Mouse (Mus musculus) spleen, adult 12 weeks (tissue): ENCODE results near the gene Rbm17.
"Not testable (repeated sequence)": the region's sequence is repeated elsewhere in the genome, so short reads cannot be mapped to it uniquely, and the experiment has no call there.

Experiments
- DNase-seq: peaks from one replicate; pipeline ENCODE4 v3.0.0; 2022; ENCODE audit warnings: low spot score

Rbm17 gene

DNA sequence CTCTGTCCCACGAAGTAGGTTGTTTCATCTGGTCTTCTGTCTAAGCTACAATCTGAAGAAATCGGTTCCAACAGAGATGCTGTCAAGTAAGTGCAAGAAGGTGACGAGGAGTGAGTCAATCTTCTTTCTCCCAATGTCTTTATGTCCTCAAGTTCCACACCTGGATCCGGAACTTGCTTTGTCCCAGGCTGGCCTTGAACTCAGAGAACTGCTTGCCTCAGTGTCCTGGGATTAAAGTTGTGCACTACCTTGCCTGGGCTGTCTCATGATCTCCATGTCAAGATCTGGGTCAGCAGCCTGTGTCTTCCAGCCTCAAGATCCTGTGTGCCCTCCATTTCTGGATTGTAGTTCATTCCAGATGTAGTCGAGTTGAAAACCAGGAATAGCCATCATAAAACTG is at the start of gene Rbm17:
TSS of gene Rbm17 (minus strand) at position 101 of the 400 bp plus-strand sequence.
- no peak for DNase-seq

DNA sequence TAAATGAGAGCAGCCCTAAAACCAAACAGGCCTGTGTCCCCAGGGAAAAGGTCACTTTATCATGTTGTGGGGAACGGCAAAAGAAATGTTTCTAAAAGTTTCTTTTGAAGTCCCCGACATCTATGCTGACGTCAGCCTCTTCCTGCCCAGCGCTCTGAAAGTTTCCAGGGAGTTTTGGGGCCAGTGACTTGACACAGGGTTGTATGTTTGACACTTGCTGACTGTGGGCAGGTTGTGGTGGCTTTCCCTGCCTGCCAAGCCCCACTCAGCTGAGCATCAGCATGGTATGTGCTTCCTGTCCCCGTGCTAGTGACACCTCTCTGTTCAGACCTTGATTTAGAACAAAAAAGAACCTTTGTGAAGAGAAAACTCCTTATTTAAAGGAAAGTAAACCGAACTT is 49.4 kb upstream of the Rbm17 start:
- peak; percentile 55 for DNase-seq

DNA sequence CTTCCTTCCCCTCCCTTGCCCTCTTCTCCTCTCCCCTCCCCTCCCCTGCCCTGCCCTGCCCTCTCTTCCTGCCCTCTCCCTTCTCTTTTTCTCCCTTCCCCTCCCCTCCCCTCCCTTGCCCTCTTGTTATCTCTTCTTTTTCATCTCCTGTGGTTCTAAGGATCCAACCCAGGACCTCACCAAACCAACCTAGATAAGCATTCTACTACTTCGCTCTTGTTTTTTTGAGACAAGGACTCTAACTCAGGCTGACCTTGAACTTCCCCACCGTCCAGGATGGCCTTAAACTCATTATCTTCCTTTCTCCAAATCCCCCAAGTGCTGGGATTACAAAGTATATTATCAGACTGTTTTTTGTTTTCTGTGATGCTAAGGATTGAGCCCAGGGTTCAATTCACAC is 48.8 kb upstream of the Rbm17 start:
- DNase-seq, result no peak

DNA sequence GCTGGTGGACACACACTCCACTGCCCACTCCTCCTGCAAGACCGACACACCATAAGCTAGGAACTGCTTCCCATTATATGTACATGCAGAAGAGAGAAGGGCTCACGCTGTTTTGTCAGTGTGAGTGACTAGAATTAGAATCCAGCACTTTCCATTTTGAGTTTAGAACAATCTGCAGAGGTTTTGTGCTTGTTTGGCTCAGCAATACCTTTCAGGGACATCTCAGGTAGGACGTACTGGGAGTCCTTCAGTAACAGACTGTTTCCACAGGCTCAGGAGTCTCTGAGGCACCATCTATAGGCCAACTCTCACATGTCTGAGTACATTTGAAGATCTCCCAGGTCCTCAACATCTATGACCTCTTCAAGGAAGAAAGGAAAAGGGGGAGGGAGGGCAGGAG is 48.2 kb upstream of the Rbm17 start:
- DNase-seq, result no peak

DNA sequence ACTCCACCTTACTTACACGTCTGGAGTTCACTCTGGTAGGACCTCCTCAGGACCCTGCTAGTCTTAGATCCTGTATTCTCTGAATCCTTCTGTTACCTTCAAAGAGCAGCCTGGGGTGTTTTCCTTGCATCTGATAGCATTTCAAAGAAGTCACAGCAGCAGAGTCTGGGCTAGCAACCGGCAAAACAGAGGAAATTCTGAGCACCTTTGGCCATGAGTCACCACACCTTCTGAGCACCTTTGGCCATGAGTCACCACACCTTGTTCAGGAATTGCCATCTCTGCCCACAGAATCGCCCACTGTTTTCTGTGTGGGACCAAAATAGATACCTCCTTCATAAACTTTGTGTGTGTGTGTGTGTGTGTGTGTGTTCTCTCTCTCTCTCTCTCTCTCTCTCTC is 47.5 kb upstream of the Rbm17 start:
- no peak for DNase-seq

DNA sequence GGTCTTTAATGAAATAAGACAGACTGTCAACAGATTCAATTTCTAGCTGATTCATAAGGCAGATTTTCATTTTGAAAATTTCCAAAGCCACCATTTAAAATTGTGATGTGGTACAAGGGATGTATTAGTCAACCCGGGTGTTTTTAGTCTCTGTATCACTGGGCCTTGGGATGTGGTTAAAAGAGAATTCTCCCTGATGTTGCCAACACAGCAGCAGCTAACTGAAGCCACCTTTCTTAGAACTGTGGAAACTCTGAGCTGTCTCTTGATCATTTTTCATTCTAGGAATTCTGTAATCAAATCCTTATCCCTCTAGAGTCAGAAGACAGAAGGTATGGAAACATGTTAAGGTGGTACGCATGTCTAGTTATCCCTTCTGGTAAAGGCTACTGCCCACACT is 41.3 kb upstream of the Rbm17 start:
- no peak for DNase-seq

DNA sequence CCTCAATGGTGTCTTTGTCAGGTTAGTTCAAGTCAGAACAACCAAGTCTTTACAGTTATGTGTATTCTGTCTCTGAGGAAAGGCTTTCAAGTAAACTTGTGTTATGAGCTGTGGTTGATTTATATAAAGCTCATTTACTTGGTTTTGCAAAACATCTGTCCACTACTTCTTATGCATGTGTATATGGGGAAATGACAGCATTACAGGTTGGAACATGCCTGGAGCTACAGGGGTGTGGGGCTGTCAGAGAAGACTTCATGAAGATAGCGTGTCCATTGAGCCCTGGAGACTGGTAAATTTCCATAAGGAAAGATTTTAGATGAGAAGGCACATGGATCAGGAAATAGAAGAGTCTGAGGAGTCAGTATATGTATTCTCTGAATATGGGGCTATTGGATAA is 40.1 kb upstream of the Rbm17 start:
- no peak for DNase-seq

DNA sequence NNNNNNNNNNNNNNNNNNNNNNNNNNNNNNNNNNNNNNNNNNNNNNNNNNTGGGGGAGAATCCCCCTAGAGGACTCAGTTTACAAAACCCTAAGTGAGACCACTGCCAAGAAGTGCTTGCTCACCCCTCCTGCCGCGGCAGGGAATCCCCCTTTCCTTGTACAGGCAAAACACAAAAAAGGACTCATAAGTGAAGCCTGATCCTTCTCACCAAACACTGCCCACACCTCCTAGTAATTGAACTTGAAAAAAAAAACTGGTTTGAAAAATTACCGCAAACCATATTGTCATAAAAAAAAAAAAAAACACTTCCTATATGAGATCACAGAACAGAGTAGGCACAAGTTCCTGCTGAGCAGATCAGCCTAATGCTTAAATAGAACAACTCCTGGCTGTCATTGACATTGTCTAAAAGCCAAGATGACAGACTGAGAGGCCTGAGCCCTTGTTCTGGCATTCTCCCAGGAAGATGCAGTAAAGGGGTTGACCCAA is 38.5 kb upstream of the Rbm17 start, which contains the start of gene Il2ra:
TSS of gene Il2ra (plus strand) at position 357 of the 491 bp plus-strand sequence.
- no peak for DNase-seq

DNA sequence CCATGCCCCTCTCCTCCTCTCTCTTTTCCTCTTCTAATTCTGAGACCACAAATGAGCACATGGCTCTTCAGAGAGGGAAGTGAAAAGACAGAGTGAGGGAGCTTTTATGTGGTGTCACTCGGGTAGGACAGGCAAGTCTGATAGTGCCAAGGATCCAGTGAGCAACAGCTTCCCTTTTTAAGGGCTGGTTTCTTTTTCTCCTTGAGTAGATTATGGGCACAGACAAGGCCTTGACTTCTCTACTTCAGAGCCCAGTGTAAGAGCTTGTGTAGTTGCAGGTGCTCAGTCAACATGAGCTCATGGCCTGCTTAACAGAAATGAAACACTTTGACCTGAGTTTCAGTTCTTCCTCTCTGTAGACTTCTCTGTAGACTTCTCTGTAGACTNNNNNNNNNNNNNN is 33.2 kb upstream of the Rbm17 start:
- DNase-seq, result no peak

DNA sequence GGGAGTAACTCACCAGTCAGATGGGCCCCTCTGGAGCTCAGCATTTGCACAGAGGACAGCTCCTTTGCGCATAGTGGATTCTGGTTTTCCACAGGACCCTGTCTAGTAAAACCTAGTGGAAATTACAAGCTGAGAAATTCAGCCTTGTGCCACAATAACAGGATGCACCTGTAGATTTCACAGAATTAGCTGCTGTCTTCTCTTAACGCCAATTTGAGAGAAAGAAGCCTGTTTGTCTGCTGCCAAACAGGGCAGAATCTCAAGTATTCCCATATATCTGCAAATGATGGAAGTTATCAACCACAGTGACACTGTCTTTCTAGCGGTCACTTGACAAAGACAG is 32.2 kb upstream of the Rbm17 start:
- DNase-seq, result no peak

DNA sequence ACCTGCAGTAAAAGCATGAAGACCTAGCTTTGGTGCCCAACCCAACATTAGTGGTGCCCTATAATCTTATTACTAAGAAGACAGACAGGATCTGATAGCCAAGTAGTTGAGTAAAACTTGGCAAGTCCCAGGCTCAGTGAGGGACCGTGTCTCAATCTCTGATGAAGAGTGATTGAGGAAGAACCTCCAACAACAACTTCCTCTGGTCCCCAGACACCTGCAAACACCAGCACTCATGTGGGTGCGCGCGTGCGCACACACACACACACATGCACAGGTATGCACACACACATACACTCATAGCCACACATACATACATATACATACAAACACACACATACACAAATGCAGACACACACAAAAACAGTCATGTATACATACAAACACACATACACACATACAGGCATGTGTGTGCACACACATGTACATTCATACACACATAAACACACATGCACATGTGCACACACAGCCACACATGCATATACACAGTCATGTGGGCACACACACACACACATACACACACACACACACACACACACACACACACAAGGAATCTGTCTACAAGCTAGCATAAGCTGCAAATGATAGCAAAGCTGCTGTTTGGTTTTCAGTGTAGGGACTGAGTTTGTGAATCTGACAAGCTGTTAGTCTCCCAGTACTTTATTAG is 31.7 kb upstream of the Rbm17 start:
- no peak for DNase-seq

DNA sequence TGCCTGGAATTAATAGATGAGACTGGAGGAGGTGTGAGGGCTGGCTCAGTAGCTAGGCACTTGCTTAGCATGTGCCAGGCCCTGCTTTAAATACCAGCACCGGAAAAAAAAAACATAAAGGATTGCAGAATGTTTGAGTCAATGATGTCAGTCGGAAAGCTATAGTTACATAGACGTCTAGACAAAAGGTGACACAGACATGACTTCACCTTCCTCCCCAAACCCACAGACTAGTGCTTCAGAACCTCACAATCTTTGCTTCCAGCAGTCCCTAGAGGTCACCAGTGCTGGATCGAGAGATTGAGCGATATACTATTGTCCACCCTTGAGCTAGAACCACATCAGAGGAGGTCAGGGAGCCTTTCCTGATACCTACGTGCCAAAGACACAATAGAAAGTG is 31.1 kb upstream of the Rbm17 start:
- DNase-seq, result no peak

DNA sequence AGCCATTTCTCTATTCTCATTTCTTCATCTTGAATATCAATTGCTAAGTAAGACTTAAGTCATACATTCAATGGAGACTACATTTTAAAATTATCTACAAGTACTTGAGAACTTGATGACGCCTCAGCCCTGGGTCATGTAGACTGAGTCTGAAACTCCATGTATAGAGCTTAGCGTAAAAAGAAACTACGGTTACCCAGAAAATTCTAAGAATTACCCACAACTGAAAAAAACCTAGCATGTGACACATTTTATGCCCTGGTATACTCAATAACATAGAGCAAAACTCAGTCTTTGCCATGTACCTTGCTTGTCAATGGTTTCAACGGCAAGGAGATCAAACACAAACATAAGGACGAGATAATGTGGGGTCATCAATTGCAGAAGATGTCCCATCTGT is 21.9 kb upstream of the Rbm17 start, which contains the start of gene Gm17490:
TSS of gene Gm17490 (minus strand) at position 375 of the 400 bp plus-strand sequence.
- DNase-seq, result no peak

DNA sequence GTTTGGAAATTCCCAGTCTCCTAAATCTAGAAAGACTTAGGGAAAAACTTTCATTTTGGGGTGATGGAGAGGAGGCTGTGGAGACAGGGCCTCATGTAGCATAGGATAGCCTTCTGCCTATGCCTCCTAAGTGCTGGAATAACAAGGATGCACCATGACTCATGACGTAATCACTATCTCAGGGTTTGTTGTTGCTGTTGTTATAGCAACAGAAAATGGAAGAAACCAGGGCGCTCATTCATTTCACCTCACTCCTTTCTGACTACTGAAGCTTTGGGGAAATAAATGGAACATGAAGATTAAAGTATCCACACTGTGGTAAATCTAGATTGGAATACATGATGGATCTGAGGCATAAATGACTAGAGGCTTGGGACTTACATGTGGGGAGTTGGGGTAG is 19.8 kb upstream of the Rbm17 start:
- no peak for DNase-seq

DNA sequence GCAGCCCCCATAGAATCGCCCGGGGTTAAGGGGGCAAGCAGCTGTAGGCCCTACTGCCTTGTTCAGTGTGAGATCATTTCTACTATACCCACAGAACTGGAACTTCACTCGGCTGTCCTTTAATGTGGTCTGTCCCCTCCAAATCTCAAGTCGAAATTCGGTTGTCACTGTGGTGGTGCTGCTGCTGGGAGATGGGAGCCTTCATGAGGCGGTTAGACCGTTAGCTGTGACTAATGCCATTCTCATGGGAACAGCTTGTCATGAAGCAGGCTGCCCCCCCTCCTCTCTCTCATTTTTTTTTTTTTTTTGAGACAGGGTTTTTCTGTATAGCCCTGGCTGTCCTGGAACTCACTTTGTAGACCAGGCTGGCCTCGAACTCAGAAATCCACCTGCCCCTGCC is 19.2 kb upstream of the Rbm17 start:
- no peak for DNase-seq

DNA sequence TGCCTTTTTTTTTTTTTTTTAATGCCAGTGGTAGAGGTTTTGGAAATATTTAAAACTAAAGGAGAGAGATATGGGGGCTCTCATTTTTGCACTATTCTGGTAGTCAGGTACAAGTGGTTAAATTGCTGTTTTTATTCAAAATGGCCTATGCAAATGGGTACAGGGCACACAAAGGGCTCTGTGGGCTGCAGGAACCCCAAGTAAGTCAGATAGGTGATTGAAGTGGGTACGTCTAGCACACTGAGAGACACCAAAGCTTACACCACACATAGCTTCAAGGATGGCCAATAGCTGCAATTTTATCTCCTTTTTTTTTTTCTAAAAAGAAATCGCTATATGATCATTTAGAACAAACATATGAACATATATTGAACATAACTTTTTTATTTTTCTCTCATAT is 15.6 kb upstream of the Rbm17 start:
- DNase-seq, result no peak

DNA sequence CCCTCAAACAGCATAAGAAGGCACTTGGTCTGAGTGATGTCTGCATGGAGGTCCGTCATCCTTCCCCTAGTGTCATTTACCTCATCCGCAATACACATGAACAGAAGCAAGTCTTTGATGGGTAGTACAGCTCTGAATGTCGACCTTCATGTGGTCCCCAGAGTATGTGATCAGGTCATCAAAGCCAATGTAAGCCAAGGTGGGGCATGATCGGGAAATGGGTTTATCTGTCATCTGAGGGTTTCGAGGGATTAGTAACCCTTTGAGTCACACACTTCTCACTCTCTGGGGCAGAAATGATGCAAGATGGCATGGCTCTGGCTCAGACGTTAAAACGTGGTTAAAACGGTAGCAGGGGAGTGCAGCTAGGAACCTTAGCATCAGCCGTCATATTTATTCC is 12.9 kb upstream of the Rbm17 start:
- DNase-seq, result no peak

DNA sequence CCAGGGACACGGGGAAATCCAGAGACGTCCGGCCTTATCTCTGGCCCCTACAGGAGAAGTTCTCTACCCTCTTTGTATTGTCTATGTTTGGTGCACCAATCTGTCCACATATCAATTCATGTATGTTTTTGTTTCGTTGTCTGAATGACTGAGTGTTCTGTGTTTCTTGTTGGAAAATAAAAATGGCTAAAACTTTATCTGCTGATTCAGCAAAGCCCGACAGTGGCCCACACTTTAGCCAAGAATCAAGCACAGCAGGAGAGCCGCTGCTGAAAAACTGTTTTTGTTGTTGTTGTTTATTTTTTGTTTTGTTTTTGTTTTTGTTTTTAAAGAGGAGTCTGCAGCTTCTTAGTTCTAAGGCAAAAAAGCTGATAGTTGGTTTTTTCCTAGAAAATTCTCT is 9.0 kb upstream of the Rbm17 start:
- DNase-seq, result not testable (repeated sequence)

DNA sequence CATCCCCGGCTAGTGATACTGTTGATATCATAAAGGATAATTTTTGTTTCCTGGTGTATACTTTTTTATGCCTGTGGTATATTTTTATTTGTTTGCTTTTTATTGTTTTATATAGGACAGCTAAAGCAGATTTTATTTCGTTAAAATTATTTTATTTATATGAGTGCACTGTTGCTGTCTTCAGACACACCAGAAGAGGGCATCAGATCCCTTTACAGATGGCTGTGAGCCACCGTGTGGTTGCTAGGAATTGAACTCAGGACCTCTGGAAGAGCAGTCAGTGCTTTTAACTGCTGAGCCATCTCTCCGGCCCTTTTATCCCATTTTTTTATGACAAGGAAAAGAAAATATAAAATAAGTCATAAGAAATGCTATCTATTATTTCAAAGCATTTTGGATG is 2.8 kb upstream of the Rbm17 start:
- DNase-seq, result not testable (repeated sequence)

DNA sequence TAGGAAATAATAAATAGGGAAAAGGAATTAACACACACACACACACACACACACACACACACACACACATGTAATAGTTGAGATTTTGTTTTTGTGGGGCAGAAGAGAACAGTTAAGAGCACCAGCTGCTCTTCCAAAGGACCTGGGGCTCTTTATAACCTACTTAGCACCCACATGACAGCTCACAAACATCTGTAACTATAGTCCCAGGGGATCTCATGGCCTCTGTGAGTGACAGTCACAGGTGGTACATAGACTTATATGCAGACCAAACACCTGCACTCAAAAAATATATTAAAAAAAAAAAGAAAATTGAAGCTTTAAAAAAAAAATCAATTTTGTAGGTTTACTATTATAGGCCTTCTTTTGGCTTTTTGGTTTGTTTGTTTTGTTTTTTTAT is 958 bp upstream of the Rbm17 start:
- no peak for DNase-seq

DNA sequence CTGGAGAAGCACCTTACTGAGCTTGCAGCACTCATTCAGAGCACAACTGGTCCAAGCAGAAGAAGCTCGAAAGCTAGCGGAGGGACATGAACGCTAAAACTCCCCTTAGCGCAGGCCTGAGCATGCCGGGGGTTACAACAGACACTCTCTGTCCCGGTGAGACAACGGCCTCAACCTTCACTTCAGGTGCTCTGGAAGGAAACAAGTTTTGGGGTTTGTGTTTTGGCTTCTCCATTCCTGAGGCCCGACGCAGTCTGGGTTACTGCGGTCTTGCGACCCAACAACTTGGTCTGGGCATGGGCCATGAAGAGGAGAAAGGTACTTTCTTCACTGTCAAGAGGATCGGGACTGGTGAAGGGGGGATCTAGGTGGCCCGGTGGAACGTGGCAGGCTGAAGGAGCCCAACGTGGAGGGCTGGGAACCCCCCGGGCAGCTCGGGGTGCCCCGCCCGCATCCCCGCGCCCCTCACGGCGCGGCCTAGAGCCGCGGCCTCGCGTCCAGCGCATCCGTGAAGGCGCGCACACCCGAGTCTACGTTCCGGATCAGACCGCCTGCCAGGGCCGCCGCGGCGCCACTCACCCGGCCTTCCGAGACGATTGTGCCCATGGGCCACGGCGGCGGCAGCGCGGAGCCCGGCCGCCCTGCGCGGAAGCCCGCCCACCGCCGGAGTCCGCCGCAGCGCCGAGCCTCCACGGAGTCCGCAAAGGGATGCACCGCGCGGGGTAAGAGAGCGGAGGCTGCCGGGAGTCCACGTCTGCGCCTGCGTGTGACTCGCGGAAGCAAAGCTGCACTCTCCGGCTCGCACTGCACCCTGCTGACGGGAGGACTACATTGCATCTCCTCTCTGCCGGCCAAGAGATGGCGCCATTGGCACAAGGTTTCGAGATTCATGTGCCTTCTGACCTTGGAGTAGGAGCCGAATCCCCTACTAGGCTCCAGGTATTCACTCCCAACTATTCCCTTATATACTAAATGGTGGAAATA is 1.2 kb downstream of the Rbm17 start:
- DNase-seq, result peak; percentile 89

DNA sequence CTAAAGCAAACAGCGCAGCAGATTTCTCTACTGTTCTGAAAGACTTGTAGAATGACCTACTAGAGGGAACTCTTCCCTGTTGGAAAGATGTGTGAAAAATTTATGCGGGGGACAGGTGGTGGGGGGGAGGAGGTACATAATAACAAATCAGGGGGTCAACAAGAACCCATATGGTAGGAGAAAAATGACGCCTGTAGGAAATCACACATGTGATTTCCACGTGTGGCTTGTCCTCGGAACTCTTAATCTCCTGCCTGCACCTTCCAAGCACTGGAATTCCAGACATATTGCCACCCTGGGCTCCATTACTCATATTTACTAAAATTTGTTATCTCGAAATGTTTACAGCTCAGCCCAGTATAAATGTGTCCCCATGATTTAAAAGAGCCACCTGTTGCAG is 2.2 kb downstream of the Rbm17 start:
- no peak for DNase-seq

DNA sequence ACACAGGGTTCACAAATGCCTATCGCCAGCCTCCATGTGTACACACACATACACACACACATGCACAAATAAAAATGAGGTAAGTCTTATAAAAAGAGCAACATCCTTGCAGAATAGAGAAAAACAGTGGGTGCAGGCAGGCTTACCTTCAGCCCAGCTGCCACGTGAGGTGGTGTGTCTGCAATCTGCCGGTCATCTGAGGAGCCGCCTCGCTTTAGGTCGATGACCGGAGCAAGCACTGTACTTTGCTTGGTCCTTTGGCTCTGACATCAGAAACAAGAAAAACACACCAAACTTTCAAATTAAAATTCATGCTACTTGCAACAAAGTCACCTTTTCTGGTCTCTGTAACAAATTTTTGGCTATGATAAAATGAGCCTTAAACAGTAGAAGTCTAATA is 6.0 kb downstream of the Rbm17 start:
- no peak for DNase-seq
